Mouse (Mus musculus): ENCODE measurements at regions not wholly inside any gene's neighbourhood (a gene's known extent, or its start where the extent isn't known, plus 50 kb on each side); places are given as distances from the start of the nearest gene placed in this dataset.

DNA sequence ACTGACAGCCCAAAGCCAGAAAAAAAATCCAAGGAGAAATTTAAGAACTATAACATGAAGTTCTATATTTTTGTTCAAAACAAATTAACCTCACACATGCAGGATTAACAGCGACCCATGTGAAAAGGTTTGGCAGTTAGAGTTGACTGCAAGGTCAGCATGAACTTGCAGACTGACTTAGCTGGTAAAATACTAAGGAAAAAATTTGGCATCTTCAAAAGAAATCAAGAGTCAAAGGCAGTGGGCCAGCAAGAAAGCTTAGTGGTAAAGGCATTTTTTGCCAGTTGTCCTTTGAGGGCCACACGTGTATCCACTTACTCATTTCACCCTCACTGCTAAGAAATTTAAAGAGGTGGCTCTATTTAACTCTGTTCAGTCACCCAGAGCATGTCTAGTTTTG lies 440.2 kb upstream of the Hsf2 start:
- TF ChIP-seq POLR2A (IDR thresholded peaks at IDR 0.05; ENCODE audit: borderline replicate concordance, insufficient read depth, low read length) (no peak), CTCF (IDR thresholded peaks at IDR 0.05; ENCODE audit: borderline replicate concordance, insufficient read depth, low read depth, low read length) (no peak)

Measured in cerebellum, adult 2 months (tissue).